Mouse (Mus musculus) adrenal gland, adult 18-20 months (tissue): ENCODE results near the gene Dennd5b. TPM values are rescaled to one million over a fixed set of nuclear protein-coding genes. Genes with fewer than 3 reads are reported as not detected.
"Not testable (repeated sequence)": the region's sequence is repeated elsewhere in the genome, so short reads cannot be mapped to it uniquely, and the experiment has no call there.

Experiments
- DNase-seq, 2 experiments: peaks; one replicate each; pipeline ENCODE4 v3.0.0; 2021 to 2022; ENCODE audit warnings: low spot score in 2 of 2
- total RNA-seq, 2 experiments: library from RNA; stranded (reverse); gene quantifications; 1 replicate in 1 of 2; 2 replicates in 1 of 2; pipeline ENCODE4 v1.2.3; 2021

The Dennd5b gene
- total RNA-seq, 2 experiments from 2014 or later, result 14.5 to 18.5 TPM

GRCm38 (mm10) chr6:148957046-148957445 is 144.4 kb downstream of the Dennd5b start:
- no peak for DNase-seq

GRCm38 (mm10) chr6:148955641-148956420 is 145.6 kb downstream of the Dennd5b start:
- no peak for DNase-seq

- DNase-seq, result no peak
Measured at GRCm38 (mm10) chr6:148946881-148947405, 154.5 kb downstream of the Dennd5b start.

GRCm38 (mm10) chr6:148946409-148946742 is 155.1 kb downstream of the Dennd5b start, which contains the start of gene Sinhcaf:
Gene Sinhcaf, minus strand, starts transcription at chr6:148946467.
- DNase-seq, result peak; percentile 96 to 97

GRCm38 (mm10) chr6:148945509-148946408 is 155.7 kb downstream of the Dennd5b start:
- peak; percentile 56 to 57 for DNase-seq

- DNase-seq, result peak; percentile 63 to 74
Measured at GRCm38 (mm10) chr6:148944767-148945508, 156.5 kb downstream of the Dennd5b start.

- DNase-seq, result no peak
Measured at GRCm38 (mm10) chr6:148944344-148944766, 157.1 kb downstream of the Dennd5b start.

GRCm38 (mm10) chr6:148943695-148944094 is 157.8 kb downstream of the Dennd5b start:
- DNase-seq, result no peak

- no peak for DNase-seq
Measured at GRCm38 (mm10) chr6:148942406-148942805, 159.1 kb downstream of the Dennd5b start.

GRCm38 (mm10) chr6:148941880-148942279 is 159.6 kb downstream of the Dennd5b start:
- no peak for DNase-seq

GRCm38 (mm10) chr6:148940383-148940782 is 161.1 kb downstream of the Dennd5b start:
- not testable (repeated sequence) for DNase-seq

Other genes with a start within 250 kb of the Dennd5b start
- 10 to 100 TPM; 10.1 to 10.3 TPM for gene Caprin2, start 205.4 kb downstream of the Dennd5b start, total RNA-seq
- 10 to 100 TPM in 1 of 2 experiments, 1 to 10 TPM in 1; 9.9 to 26.5 TPM for gene Sinhcaf, start 155.2 kb downstream of the Dennd5b start, total RNA-seq
- not detected for gene Gm10203, start 28.5 kb upstream of the Dennd5b start, total RNA-seq
- gene Etfbkmt, start 38.2 kb upstream of the Dennd5b start, total RNA-seq, result 10 to 100 TPM; 12.5 to 13.5 TPM
- 10 to 100 TPM; 25.2 to 29.0 TPM for gene Amn1, start 87.0 kb upstream of the Dennd5b start, total RNA-seq
- 10 to 100 TPM; 27.8 to 30.6 TPM for gene Resf1, start 207.7 kb upstream of the Dennd5b start, total RNA-seq